Mouse (Mus musculus) urinary bladder, adult 2 months (tissue): ENCODE data around the gene Tnfsf14. TPM values are rescaled to one million over a fixed set of nuclear protein-coding genes. Genes with fewer than 3 reads are reported as not detected.

Source experiments
- DNase-seq: peaks from one replicate; pipeline ENCODE4 v3.0.0; 2022; ENCODE audit warnings: low spot score
- polyA plus RNA-seq: library from polyadenylated mRNA; depleted of rRNA; stranded (reverse); fragments of >200 nt; gene quantifications from 2 replicates; pipeline ENCODE4 v1.2.3, GENCODE M21; 2012

The Tnfsf14 gene
- polyA plus RNA-seq, 1 experiment, result 0.55 TPM

- no peak for DNase-seq
Observed at GRCm38 (mm10) chr17:57201841-57202724, 8.1 kb upstream of the Tnfsf14 start.

GRCm38 (mm10) chr17:57198252-57198651 lies 4.3 kb upstream of the Tnfsf14 start:
- no peak for DNase-seq

GRCm38 (mm10) chr17:57195326-57196010 lies 1.5 kb upstream of the Tnfsf14 start:
- no peak for DNase-seq

- no peak for DNase-seq
Observed at GRCm38 (mm10) chr17:57194771-57195170, 794 bp upstream of the Tnfsf14 start.

GRCm38 (mm10) chr17:57188510-57189192 lies 5.3 kb downstream of the Tnfsf14 start:
- DNase-seq, result no peak

GRCm38 (mm10) chr17:57185641-57186040 lies 8.3 kb downstream of the Tnfsf14 start:
- no peak for DNase-seq

GRCm38 (mm10) chr17:57182871-57183270 lies 11.1 kb downstream of the Tnfsf14 start:
- DNase-seq, result no peak

- DNase-seq, result no peak
Observed at GRCm38 (mm10) chr17:57180363-57180762, 13.6 kb downstream of the Tnfsf14 start.

- DNase-seq, result no peak
Observed at GRCm38 (mm10) chr17:57173351-57173750, 20.6 kb downstream of the Tnfsf14 start.

GRCm38 (mm10) chr17:57172378-57172777 lies 21.6 kb downstream of the Tnfsf14 start:
- no peak for DNase-seq

GRCm38 (mm10) chr17:57170616-57171260 lies 23.2 kb downstream of the Tnfsf14 start:
- no peak for DNase-seq

- DNase-seq, result peak; percentile 70
Observed at GRCm38 (mm10) chr17:57166800-57167791, 26.9 kb downstream of the Tnfsf14 start.

GRCm38 (mm10) chr17:57153787-57154186 lies 40.2 kb downstream of the Tnfsf14 start:
- no peak for DNase-seq

GRCm38 (mm10) chr17:57153006-57153405 lies 41.0 kb downstream of the Tnfsf14 start:
- DNase-seq, result no peak

GRCm38 (mm10) chr17:57148994-57149803 lies 44.8 kb downstream of the Tnfsf14 start, which contains the start of gene Cd70:
Cd70 (minus strand) TSS chr17:57149777.
- no peak for DNase-seq

- no peak for DNase-seq
Observed at GRCm38 (mm10) chr17:57148343-57148742, 45.6 kb downstream of the Tnfsf14 start.

GRCm38 (mm10) chr17:57145115-57145514 lies 48.9 kb downstream of the Tnfsf14 start:
- DNase-seq, result no peak

GRCm38 (mm10) chr17:57143704-57144103 lies 50.3 kb downstream of the Tnfsf14 start:
- no peak for DNase-seq

GRCm38 (mm10) chr17:57139708-57140107 lies 54.3 kb downstream of the Tnfsf14 start:
- DNase-seq, result no peak
